Mouse (Mus musculus) hindbrain, embryonic 16.5 days (tissue): ENCODE results near the gene Pik3c2g. TPM values are rescaled to one million over a fixed set of nuclear protein-coding genes. Genes with fewer than 3 reads are reported as not detected.

Experiments
- ATAC-seq: fragments of 200-750 bp; cut with Nextera tagmentation; 2 replicates; pipeline ENCODE4 v1.8.0; 2017; ENCODE audit warnings: moderate TSS enrichment, moderate library complexity
- H3K27ac ChIP-seq: fragments of 300-500 bp; sonication (generic); 2 replicates; pipeline ENCODE4 v1.5.1; 2014; ENCODE audit warnings: low read depth, mild to moderate bottlenecking, control low read depth, low read length, moderate library complexity
- H3K27me3 ChIP-seq: fragments of 300-500 bp; sonication (generic); replicated peaks from 2 replicates; pipeline ENCODE4 v1.6.1; 2014; ENCODE audit warnings: low read length; ENCODE audit not compliant: control insufficient read depth, insufficient read depth
- H3K36me3 ChIP-seq: fragments of 300-500 bp; sonication (generic); 2 replicates; pipeline ENCODE4 v1.6.1; 2014; ENCODE audit warnings: mild to moderate bottlenecking, low read length, moderate library complexity, mixed read lengths; ENCODE audit not compliant: control insufficient read depth, insufficient read depth
- H3K4me1 ChIP-seq: fragments of 300-500 bp; sonication (generic); 2 replicates; pipeline ENCODE4 v1.6.1; 2014; ENCODE audit warnings: low read depth, low read length; ENCODE audit not compliant: control insufficient read depth, insufficient read depth
- H3K4me2 ChIP-seq: fragments of 300-500 bp; sonication (generic); 2 replicates; pipeline ENCODE4 v1.6.1; 2014; ENCODE audit warnings: mild to moderate bottlenecking, low read length, control low read depth, moderate library complexity
- H3K4me3 ChIP-seq: fragments of 300-500 bp; sonication (generic); 2 replicates; pipeline ENCODE4 v1.5.1; 2014; ENCODE audit warnings: mild to moderate bottlenecking, low read length, control low read depth, moderate library complexity
- H3K9ac ChIP-seq: fragments of 300-500 bp; sonication (generic); 2 replicates; pipeline ENCODE4 v1.6.1; 2014; ENCODE audit warnings: low read depth, mild to moderate bottlenecking, control low read depth, low read length, moderate library complexity
- H3K9me3 ChIP-seq: fragments of 300-500 bp; sonication (generic); 2 replicates; pipeline ENCODE4 v1.6.1; 2014; ENCODE audit warnings: mild to moderate bottlenecking, low read length, moderate library complexity; ENCODE audit not compliant: control insufficient read depth
- WGBS: fragments of 180-500 bp; shearing (Covaris S2); extraction: QIAGEN DNeasy Blood & Tissue Kit; methylation state at CpG from one replicate; pipeline ENCODE4 v1.1.7; 2014; 5-methylcytosine and 5-hydroxymethylcytosine counted together
- polyA plus RNA-seq: library from polyadenylated mRNA; unstranded; fragments of >200 nt; fragmentation: Nextera tagmentation; extraction: Ambion mirVana; gene quantifications from 2 replicates; pipeline ENCODE4 v1.2.1, GENCODE M21; 2015

Pik3c2g gene
- polyA plus RNA-seq, 1 experiment from 2014 or later = 0.65 TPM

DNA sequence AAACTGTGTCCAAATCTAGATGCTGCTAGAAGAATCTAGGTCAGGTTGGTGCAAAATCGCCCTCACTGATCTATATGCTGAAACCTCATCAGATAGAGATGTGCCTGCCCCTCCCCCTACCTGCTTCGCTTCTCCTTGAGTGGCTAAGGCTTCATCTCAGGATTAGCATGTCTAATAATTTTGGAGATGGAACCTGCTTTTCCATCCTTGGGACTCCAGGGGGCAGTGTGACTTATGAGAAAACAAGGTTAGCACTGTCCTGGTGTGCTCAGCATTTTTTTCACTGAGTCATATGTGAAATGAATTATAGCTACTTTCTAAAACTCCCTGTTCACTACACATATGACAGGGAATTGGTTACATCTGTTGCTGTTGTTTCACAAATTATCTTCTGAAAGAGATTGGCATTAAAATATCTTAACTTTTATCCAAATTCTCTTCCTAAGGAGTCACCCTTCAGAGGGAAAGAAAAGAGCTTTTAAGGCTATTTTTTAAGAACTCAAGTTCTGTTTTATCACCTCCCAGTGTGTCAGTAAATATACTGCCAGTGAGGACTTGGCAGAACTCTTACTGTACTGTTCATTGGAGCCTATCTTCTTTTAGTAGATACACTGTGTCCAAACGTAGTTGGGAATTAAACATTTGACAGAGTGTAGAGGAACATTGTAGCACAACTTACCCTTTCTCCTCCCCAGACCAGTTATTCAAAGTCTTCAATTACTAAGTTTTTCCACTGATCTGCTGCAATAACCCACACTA, 287.6 kb downstream of the Pik3c2g start:
- WGBS = 48% methylated on average over 3 of the region's 3 CpGs

GRCm38 (mm10) chr6:139876691-139877090, 289.7 kb downstream of the Pik3c2g start:
- no peak overlapping the region for H3K27ac ChIP-seq
- ATAC-seq = no peak
- WGBS = 85% methylated on average over 1 of the region's 1 CpGs

More for the DNA sequence above, 287.6 kb downstream of the Pik3c2g start:
- ATAC-seq = peak; percentile 52; the same call in 1 of the 2 replicates
- Histone ChIP-seq H3K9ac (no peak overlapping the region), H3K4me2 (no peak overlapping the region), H3K9me3 (no peaks in the 10 kb centered on the region), H3K4me1 (no peaks in the 10 kb centered on the region), H3K27ac (no peak overlapping the region), H3K36me3 (no peaks in the 10 kb centered on the region), H3K27me3 (no peaks in the 10 kb centered on the region), H3K4me3 (no peak overlapping the region)

DNA sequence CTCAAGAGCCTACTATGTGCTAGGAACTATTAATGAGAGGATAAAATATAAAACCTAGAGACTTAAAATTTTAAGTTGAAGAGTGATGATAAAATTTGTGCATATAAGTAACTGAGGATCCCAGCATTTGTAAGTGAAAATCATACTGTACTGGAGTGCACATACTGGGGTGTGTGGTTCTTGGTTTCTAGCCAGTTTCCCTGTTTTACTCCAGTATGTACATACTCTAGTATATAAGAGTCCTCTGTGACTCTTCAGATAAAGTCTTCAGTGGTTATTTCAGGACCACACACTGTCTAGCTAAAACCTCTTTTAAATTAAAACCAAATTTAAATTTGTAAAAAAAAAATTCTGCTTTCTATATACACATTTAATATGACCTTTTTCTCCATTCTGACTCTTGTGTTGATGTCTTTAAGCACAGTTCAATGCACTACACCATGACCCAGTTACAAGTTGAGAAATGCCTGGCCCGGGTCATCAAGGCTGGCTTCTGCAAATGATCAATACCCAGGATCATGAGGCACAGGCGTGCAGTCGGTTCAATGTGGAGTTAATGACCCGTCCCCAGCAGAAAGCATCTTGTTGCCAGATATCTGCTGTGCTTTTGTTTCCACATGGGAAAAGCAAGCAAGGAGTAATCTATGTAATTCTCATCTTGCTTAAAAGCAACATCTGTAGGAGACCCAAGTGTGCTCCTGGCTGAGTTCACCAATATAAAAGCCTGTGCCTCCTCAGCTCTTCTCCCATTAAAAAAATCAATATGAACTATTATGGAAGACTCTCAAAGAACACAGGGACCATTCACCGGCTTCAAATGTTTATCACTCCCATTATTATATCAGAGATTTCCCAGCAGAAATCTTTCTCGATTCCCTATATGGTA, 290.7 kb downstream of the Pik3c2g start:
- peak; percentile 17; the same call in 1 of the 2 replicates for ATAC-seq

More at GRCm38 (mm10) chr6:139876691-139877090, 289.7 kb downstream of the Pik3c2g start:
- Histone ChIP-seq H3K4me3 (no peak overlapping the region), H3K27me3 (no peaks in the 10 kb centered on the region), H3K9me3 (no peaks in the 10 kb centered on the region), H3K4me1 (no peaks in the 10 kb centered on the region), H3K36me3 (no peaks in the 10 kb centered on the region), H3K4me2 (no peak overlapping the region), H3K9ac (no peak overlapping the region)

GRCm38 (mm10) chr6:139878362-139878696, 291.3 kb downstream of the Pik3c2g start:
- Histone ChIP-seq H3K9ac (no peak overlapping the region), H3K36me3 (no peaks in the 10 kb centered on the region), H3K4me2 (no peak overlapping the region), H3K9me3 (no peaks in the 10 kb centered on the region), H3K27me3 (no peaks in the 10 kb centered on the region), H3K4me3 (no peak overlapping the region), H3K27ac (no peak overlapping the region), H3K4me1 (no peaks in the 10 kb centered on the region)
- no peak for ATAC-seq
- 68% methylated on average over 1 of the region's 1 CpGs for WGBS

More for the DNA sequence above, 290.7 kb downstream of the Pik3c2g start:
- Histone ChIP-seq H3K4me3 (no peak overlapping the region), H3K4me1 (no peaks in the 10 kb centered on the region), H3K9ac (no peak overlapping the region), H3K27ac (no peak overlapping the region), H3K36me3 (no peaks in the 10 kb centered on the region), H3K27me3 (no peaks in the 10 kb centered on the region), H3K4me2 (no peak overlapping the region), H3K9me3 (no peaks in the 10 kb centered on the region)
- WGBS = 44% methylated on average over 6 of the region's 6 CpGs

DNA sequence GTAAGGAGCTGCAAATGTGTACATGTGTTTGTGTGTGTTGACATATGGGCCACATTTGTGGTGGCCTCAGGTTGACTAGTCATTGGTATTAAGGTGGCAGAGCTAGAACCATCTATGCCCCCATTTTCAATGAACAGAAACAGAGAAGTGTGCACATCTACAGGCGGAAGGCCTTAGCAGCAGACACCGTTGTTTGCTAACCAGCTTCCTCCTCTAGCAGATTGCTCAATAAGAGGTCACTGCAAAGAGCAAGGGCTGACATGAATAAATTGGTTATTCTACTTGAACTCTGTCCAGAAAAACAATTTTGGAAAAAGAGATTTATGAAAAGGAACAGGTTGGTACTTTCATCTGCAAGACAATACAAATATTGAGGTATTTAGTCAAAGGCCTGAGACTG, 295.1 kb downstream of the Pik3c2g start:
- WGBS = 92% methylated on average over 2 of the region's 2 CpGs
- H3K9me3 ChIP-seq = no peaks in the 10 kb centered on the region
- H3K9ac ChIP-seq = no peak overlapping the region
- ATAC-seq = no peak
- H3K36me3 ChIP-seq = no peaks in the 10 kb centered on the region
- no peaks in the 10 kb centered on the region for H3K4me1 ChIP-seq
- no peak overlapping the region for H3K4me2 ChIP-seq
- H3K27me3 ChIP-seq = no peaks in the 10 kb centered on the region
- H3K27ac ChIP-seq = no peak overlapping the region
- H3K4me3 ChIP-seq = no peak overlapping the region

GRCm38 (mm10) chr6:139887175-139887574, 300.2 kb downstream of the Pik3c2g start:
- H3K9ac ChIP-seq = no peak overlapping the region
- no peaks in the 10 kb centered on the region for H3K27me3 ChIP-seq
- H3K9me3 ChIP-seq = no peaks in the 10 kb centered on the region
- no peak overlapping the region for H3K4me3 ChIP-seq
- no peak overlapping the region for H3K27ac ChIP-seq
- H3K4me1 ChIP-seq = no peaks in the 10 kb centered on the region
- ATAC-seq = no peak
- H3K4me2 ChIP-seq = no peak overlapping the region
- H3K36me3 ChIP-seq = no peaks in the 10 kb centered on the region

- H3K27me3 ChIP-seq = no peaks in the 10 kb centered on the region
- ATAC-seq = no peak
- no peaks in the 10 kb centered on the region for H3K9me3 ChIP-seq
- no peak overlapping the region for H3K9ac ChIP-seq
- 80% methylated on average over 2 of the region's 2 CpGs for WGBS
- H3K36me3 ChIP-seq = no peaks in the 10 kb centered on the region
- H3K4me2 ChIP-seq = no peak overlapping the region
- H3K27ac ChIP-seq = no peak overlapping the region
- no peaks in the 10 kb centered on the region for H3K4me1 ChIP-seq
- no peak overlapping the region for H3K4me3 ChIP-seq
Measured at GRCm38 (mm10) chr6:139895637-139896036, 308.6 kb downstream of the Pik3c2g start.

DNA sequence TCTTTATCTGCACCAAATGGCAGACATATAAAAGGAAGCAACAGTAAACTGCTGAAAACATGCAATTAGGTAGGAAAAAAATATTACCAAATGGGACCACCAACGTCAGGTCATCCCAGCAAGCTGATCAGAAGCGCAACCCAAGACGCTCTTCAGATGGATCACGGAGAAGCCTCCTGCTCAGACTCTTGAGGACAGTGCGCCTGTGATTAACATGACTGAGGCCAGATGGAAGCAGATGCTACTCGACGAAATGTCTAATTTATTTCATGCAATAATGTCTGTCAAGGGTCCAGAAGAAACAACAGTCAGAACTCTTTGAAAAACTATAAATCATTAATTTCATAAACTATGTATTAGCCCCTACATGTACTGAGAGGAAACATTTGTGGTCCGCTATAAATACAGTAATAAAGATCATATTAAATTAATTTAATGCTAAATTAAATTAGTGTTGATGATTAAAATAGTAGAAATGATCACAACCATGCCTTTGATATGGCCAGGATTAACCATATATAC, 312.7 kb downstream of the Pik3c2g start:
- no peak for ATAC-seq
- Histone ChIP-seq H3K36me3 (no peaks in the 10 kb centered on the region), H3K4me2 (no peak overlapping the region), H3K9me3 (no peaks in the 10 kb centered on the region), H3K4me3 (no peak overlapping the region), H3K27ac (no peak overlapping the region), H3K27me3 (no peaks in the 10 kb centered on the region), H3K9ac (no peak overlapping the region), H3K4me1 (no peaks in the 10 kb centered on the region)
- WGBS = 90% methylated on average over 8 of the region's 8 CpGs

- Histone ChIP-seq H3K27ac (no peak overlapping the region), H3K4me3 (no peak overlapping the region), H3K9ac (no peak overlapping the region), H3K4me1 (no peaks in the 10 kb centered on the region), H3K36me3 (no peaks in the 10 kb centered on the region), H3K9me3 (no peaks in the 10 kb centered on the region), H3K4me2 (no peak overlapping the region), H3K27me3 (no peaks in the 10 kb centered on the region)
- no peak for ATAC-seq
- WGBS = 72% methylated on average over 4 of the region's 4 CpGs
Measured at GRCm38 (mm10) chr6:139901801-139902200, 314.8 kb downstream of the Pik3c2g start.
